Mouse (Mus musculus) stomach, embryonic 15.5 days (tissue): Measurements from ENCODE around the gene Krtap1-5. TPM values are rescaled to one million over a fixed set of nuclear protein-coding genes. Genes with fewer than 3 reads are reported as not detected.
"Not testable (repeated sequence)": the region's sequence is repeated elsewhere in the genome, so short reads cannot be mapped to it uniquely, and the experiment has no call there.

ENCODE experiments used
- ATAC-seq: fragments of 200-750 bp; cut with Nextera tagmentation; 2 replicates; pipeline ENCODE4 v1.8.0; 2017; ENCODE audit warnings: low read depth, moderate number of reproducible peaks, moderate TSS enrichment; ENCODE audit not compliant: insufficient read depth, low FRiP score
- H3K27ac ChIP-seq: fragments of 300-500 bp; sonication (generic); 2 replicates; pipeline ENCODE4 v1.5.1; 2015; ENCODE audit warnings: mild to moderate bottlenecking, inconsistent platforms
- H3K27me3 ChIP-seq: fragments of 300-500 bp; sonication (generic); replicated peaks from 2 replicates; pipeline ENCODE4 v1.6.1; 2015; ENCODE audit warnings: inconsistent platforms
- H3K36me3 ChIP-seq: fragments of 300-500 bp; sonication (generic); 2 replicates; pipeline ENCODE4 v1.6.1; 2015; ENCODE audit warnings: inconsistent platforms
- H3K4me1 ChIP-seq: fragments of 300-500 bp; sonication (generic); 2 replicates; pipeline ENCODE4 v1.6.1; 2015; ENCODE audit warnings: inconsistent platforms
- H3K4me2 ChIP-seq: fragments of 300-500 bp; sonication (generic); 2 replicates; pipeline ENCODE4 v1.6.1; 2015; ENCODE audit warnings: mild to moderate bottlenecking, inconsistent platforms
- H3K4me3 ChIP-seq: fragments of 300-500 bp; sonication (generic); replicated peaks from 2 replicates; pipeline ENCODE4 v1.5.1; 2015; ENCODE audit warnings: inconsistent platforms
- H3K9ac ChIP-seq: fragments of 300-500 bp; sonication (generic); 2 replicates; pipeline ENCODE4 v1.6.1; 2015; ENCODE audit warnings: inconsistent platforms
- H3K9me3 ChIP-seq: fragments of 300-500 bp; sonication (generic); 2 replicates; pipeline ENCODE4 v1.6.1; 2016; ENCODE audit warnings: inconsistent platforms
- WGBS: fragments of 180-500 bp; shearing (Covaris S2); methylation state at CpG from one replicate; pipeline ENCODE4 v1.1.7; 2015; 5-methylcytosine and 5-hydroxymethylcytosine counted together
- polyA plus RNA-seq: library from polyadenylated mRNA; unstranded; fragments of >200 nt; fragmentation: Nextera tagmentation; extraction: Ambion mirVana; gene quantifications from 2 replicates; pipeline ENCODE4 v1.2.1, GENCODE M21; 2015

Gene Krtap1-5
- polyA plus RNA-seq = not detected in 2 replicates

GRCm38 (mm10) chr11:99580636-99581035 lies at the start of gene Krtap1-5:
TSS of gene Krtap1-5 (minus strand) at chr11:99581016.
- H3K4me2 ChIP-seq = no peak within 1 kb of the TSS
- no peak within 1 kb of the TSS for H3K4me3 ChIP-seq
- H3K36me3 ChIP-seq = no peaks in the 10 kb centered on the region
- 80% methylated on average over 6 of the region's 6 CpGs for whole genome bisulfite sequencing
- H3K27ac ChIP-seq = no peak within 1 kb of the TSS
- ATAC-seq = no peak
- H3K4me1 ChIP-seq = no peaks in the 10 kb centered on the region
- H3K9ac ChIP-seq = no peak within 1 kb of the TSS
- no peaks in the 10 kb centered on the region for H3K9me3 ChIP-seq
- no peaks in the 10 kb centered on the region for H3K27me3 ChIP-seq

DNA sequence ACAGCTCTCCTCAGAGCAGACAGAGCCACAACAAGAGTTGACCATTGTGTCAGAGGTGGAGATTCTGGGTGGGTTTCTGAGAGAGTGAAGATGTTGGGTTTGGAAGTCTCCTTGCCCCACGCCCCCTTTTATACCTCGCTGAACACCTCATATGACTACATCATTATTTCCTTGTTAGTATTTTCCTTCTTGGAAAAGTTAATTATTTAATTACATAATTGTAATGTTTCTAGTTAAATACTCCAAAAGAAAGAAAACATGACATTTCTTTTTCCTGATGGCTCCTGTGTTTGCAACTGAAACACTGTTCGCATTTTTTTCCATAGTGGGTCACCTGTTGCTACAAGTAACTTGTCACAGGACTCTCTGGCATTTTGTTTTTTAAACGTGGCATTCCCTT lies 47.3 kb upstream of the Krtap1-5 start, which contains the start of gene Krtap4-1:
Krtap4-1 (minus strand) TSS at position 101 of the 400 bp plus-strand sequence.
- WGBS = 78% methylated on average over 4 of the region's 4 CpGs
- H3K9me3 ChIP-seq = no peaks in the 10 kb centered on the region
- ATAC-seq = no peak
- no peaks in the 10 kb centered on the region for H3K36me3 ChIP-seq
- 0 out of 2 replicates have a peak, but pooled peaks cover 3% of the 10 kb centered on the region for H3K4me1 ChIP-seq
- H3K9ac ChIP-seq = no peak within 1 kb of the TSS
- no peak within 1 kb of the TSS for H3K4me3 ChIP-seq
- H3K4me2 ChIP-seq = no peak within 1 kb of the TSS
- H3K27me3 ChIP-seq = no peaks in the 10 kb centered on the region
- no peak within 1 kb of the TSS for H3K27ac ChIP-seq

GRCm38 (mm10) chr11:99620335-99620734 lies 39.5 kb upstream of the Krtap1-5 start, which contains the start of gene Gm11562:
TSS of gene Gm11562 (minus strand) at chr11:99620435.
- no peaks in the 10 kb centered on the region for H3K9me3 ChIP-seq
- no peaks in the 10 kb centered on the region for H3K27me3 ChIP-seq
- no peak within 1 kb of the TSS for H3K9ac ChIP-seq
- H3K4me1 ChIP-seq = no peaks in the 10 kb centered on the region
- ATAC-seq = no peak
- no peak within 1 kb of the TSS for H3K4me3 ChIP-seq
- H3K36me3 ChIP-seq = no peaks in the 10 kb centered on the region
- WGBS = 73% methylated on average over 2 of the region's 2 CpGs
- no peak within 1 kb of the TSS for H3K27ac ChIP-seq
- no peak within 1 kb of the TSS for H3K4me2 ChIP-seq

DNA sequence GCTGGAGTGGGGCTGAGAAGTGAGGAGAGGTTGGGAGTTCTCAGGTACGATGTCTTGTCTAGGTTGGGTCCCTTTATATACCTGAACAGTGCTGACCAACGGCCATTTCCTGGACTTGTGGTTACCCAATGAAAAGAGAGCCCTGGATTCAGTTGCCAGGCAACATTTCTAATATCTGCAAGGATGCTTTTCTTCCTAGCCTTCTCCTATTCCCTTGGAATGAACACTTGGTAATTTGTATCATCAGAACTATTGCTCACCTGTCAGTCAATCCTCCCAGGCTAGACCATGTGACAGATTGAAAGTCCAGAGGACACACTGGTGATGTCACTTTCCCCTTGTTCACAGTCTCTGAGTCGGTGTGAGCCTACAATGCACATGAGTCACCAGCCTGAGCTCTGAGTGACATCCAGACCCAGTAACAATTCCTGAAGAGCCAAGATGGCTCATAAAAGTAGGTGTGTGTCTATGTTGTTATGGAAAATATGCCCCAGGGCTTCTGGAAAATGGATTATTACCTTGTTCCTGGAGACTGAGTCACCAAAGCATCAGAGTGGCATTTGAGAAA lies 34.1 kb upstream of the Krtap1-5 start, which contains the start of gene Krtap2-4:
Krtap2-4 (minus strand) TSS at position 51 of the 568 bp plus-strand sequence.
- Histone ChIP-seq H3K4me2 (no peak within 1 kb of the TSS), H3K27ac (no peak within 1 kb of the TSS), H3K36me3 (no peaks in the 10 kb centered on the region), H3K9me3 (no peaks in the 10 kb centered on the region), H3K9ac (no peak within 1 kb of the TSS), H3K27me3 (no peaks in the 10 kb centered on the region), H3K4me3 (no peak within 1 kb of the TSS), H3K4me1 (no peaks in the 10 kb centered on the region)
- ATAC-seq = no peak
- WGBS = 67% methylated on average over 3 of the region's 3 CpGs

GRCm38 (mm10) chr11:99610089-99610488 lies 29.3 kb upstream of the Krtap1-5 start, which contains the start of gene Gm11937:
TSS of gene Gm11937 (minus strand) at chr11:99610189.
- 63% methylated on average over 1 of the region's 2 CpGs for WGBS

DNA sequence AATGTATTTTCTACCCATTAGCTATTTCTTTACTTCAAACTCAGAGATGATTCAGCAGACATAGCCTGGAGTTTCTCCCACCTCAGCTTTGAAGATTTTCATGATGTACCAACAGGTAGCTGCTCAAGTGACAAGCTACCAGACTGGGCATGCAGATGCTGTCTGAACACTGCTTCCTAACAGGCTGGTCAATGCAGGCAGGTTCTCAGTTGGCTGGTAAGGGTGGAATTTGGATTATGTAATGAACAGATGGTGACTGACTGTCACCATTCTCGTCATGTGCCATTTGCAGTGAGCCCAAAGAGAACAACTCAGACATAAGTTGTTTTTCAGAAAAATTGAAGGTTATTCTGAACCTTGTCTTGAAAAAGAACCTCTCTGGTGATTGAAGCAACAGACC lies 28.3 kb upstream of the Krtap1-5 start:
- H3K9me3 ChIP-seq = no peaks in the 10 kb centered on the region
- H3K36me3 ChIP-seq = no peaks in the 10 kb centered on the region
- 63% methylated on average over 1 of the region's 1 CpGs for WGBS
- H3K4me3 ChIP-seq = no peak overlapping the region
- H3K4me1 ChIP-seq = no peaks in the 10 kb centered on the region
- H3K27me3 ChIP-seq = no peaks in the 10 kb centered on the region
- no peak overlapping the region for H3K4me2 ChIP-seq
- no peak overlapping the region for H3K27ac ChIP-seq
- H3K9ac ChIP-seq = no peak overlapping the region
- ATAC-seq = no peak

More at GRCm38 (mm10) chr11:99610089-99610488, 29.3 kb upstream of the Krtap1-5 start, which contains the start of gene Gm11937:
- H3K27me3 ChIP-seq, H3K4me1 ChIP-seq, H3K27ac ChIP-seq, H3K36me3 ChIP-seq, H3K4me2 ChIP-seq, H3K9ac ChIP-seq, ATAC-seq, H3K9me3 ChIP-seq, H3K4me3 ChIP-seq: not testable (repeated sequence)

DNA sequence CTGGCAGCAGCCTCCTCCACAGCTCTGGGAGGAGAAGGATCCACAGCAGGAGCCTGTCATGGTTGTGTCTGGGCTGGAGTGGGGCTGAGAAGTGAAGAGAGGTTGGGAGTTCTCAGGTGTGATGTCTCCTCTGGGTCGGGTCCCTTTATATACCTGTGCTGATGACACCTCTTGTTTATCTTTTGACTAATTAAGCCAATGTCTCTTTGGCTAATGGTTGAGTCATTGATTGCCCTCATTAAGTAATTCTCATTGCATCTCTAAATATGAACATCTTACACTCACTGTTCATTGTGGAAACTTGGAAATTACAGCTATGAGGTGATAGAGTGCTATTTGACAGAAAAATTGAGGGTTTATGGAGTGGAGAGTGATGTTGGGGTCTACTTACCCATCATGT lies 22.4 kb upstream of the Krtap1-5 start, which contains the start of gene Gm11938:
Gm11938 (minus strand) TSS at position 101 of the 400 bp plus-strand sequence.
- not testable (repeated sequence) for H3K4me2 ChIP-seq, H3K9me3 ChIP-seq, ATAC-seq, H3K27me3 ChIP-seq, H3K4me3 ChIP-seq, H3K4me1 ChIP-seq, H3K36me3 ChIP-seq, H3K27ac ChIP-seq, H3K9ac ChIP-seq
- 48% methylated on average over 1 of the region's 1 CpGs for WGBS

DNA sequence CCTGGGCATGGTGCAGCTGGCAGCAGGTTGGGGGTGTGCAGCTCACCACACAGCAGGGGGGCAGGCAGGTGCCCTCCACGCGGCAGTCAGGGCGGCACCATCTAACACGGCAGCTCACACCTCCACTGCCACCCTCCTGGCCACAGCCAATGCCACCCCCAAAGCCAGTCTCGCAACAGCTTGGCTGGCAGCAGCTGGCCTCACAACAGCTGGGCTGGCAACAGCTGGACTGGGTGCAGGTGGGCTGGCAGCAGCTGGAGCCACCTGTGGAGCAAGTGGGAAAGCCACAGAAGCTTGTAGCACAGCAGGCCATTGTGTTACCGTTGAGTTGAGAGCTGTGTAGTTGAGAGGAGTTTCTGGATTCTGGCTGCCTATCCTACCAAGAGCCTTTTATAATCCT lies 16.9 kb upstream of the Krtap1-5 start, which contains the start of gene Krtap9-3:
Krtap9-3 (minus strand) TSS at position 364 of the 400 bp plus-strand sequence.
- H3K27me3 ChIP-seq, H3K9ac ChIP-seq, H3K36me3 ChIP-seq, H3K4me1 ChIP-seq, H3K27ac ChIP-seq, H3K9me3 ChIP-seq, ATAC-seq, H3K4me3 ChIP-seq, H3K4me2 ChIP-seq: not testable (repeated sequence)
- WGBS = 72% methylated on average over 6 of the region's 6 CpGs

DNA sequence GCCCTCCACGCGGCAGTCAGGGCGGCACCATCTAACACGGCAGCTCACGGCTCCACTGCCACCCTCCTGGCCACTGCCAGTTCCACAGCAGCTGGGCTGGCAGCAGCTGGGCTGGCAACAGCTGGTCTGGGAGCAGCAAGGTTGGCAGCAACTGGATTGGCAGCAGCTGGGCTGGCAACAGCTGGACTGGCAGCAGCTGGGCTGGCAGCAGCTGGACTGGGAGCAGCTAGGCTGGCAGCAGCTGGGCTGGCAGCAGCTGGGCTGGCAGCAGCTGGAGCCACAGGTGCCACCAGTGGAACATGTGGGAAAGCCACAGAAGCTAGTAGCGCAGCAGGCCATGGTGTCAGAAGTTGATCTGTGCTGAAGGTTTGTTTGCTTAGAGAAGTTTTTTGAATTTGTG lies 10.2 kb upstream of the Krtap1-5 start, which contains the start of gene Krtap1-3:
Krtap1-3 (minus strand) TSS at position 359 of the 400 bp plus-strand sequence.
- Histone ChIP-seq H3K36me3 (no peaks in the 10 kb centered on the region), H3K27ac (no peak within 1 kb of the TSS), H3K9me3 (no peaks in the 10 kb centered on the region), H3K27me3 (no peaks in the 10 kb centered on the region), H3K4me1 (no peaks in the 10 kb centered on the region), H3K4me3 (no peak within 1 kb of the TSS), H3K9ac (no peak within 1 kb of the TSS), H3K4me2 (no peak within 1 kb of the TSS)
- ATAC-seq = no peak
- 81% methylated on average over 6 of the region's 6 CpGs for WGBS

GRCm38 (mm10) chr11:99585096-99585495 lies 4.3 kb upstream of the Krtap1-5 start:
- Histone ChIP-seq H3K4me3 (no peak overlapping the region), H3K36me3 (no peaks in the 10 kb centered on the region)
- 81% methylated on average over 7 of the region's 7 CpGs for WGBS

GRCm38 (mm10) chr11:99583245-99583704 lies 2.5 kb upstream of the Krtap1-5 start, which contains the start of gene Krtap1-4:
TSS of gene Krtap1-4 (minus strand) at chr11:99583654.
- ATAC-seq = no peak
- Histone ChIP-seq H3K36me3 (no peaks in the 10 kb centered on the region), H3K27me3 (no peaks in the 10 kb centered on the region), H3K9ac (no peak within 1 kb of the TSS), H3K4me2 (no peak within 1 kb of the TSS), H3K4me1 (no peaks in the 10 kb centered on the region), H3K27ac (no peak within 1 kb of the TSS), H3K4me3 (no peak within 1 kb of the TSS), H3K9me3 (no peaks in the 10 kb centered on the region)
- 77% methylated on average over 5 of the region's 5 CpGs for WGBS

More at GRCm38 (mm10) chr11:99585096-99585495, 4.3 kb upstream of the Krtap1-5 start:
- no peak overlapping the region for H3K4me2 ChIP-seq
- no peak overlapping the region for H3K9ac ChIP-seq
- no peaks in the 10 kb centered on the region for H3K9me3 ChIP-seq
- no peak overlapping the region for H3K27ac ChIP-seq
- ATAC-seq = no peak
- no peaks in the 10 kb centered on the region for H3K4me1 ChIP-seq
- H3K27me3 ChIP-seq = no peaks in the 10 kb centered on the region

GRCm38 (mm10) chr11:99581564-99581963 lies 748 bp upstream of the Krtap1-5 start:
- no peak overlapping the region for H3K4me2 ChIP-seq
- no peak overlapping the region for H3K4me3 ChIP-seq
- WGBS = 81% methylated on average over 6 of the region's 6 CpGs
- no peak for ATAC-seq
- H3K4me1 ChIP-seq = no peaks in the 10 kb centered on the region
- no peaks in the 10 kb centered on the region for H3K27me3 ChIP-seq
- H3K9me3 ChIP-seq = no peaks in the 10 kb centered on the region
- no peak overlapping the region for H3K27ac ChIP-seq
- H3K36me3 ChIP-seq = no peaks in the 10 kb centered on the region
- no peak overlapping the region for H3K9ac ChIP-seq
